Mouse (Mus musculus): ENCODE results near the gene Get4.

DNA sequence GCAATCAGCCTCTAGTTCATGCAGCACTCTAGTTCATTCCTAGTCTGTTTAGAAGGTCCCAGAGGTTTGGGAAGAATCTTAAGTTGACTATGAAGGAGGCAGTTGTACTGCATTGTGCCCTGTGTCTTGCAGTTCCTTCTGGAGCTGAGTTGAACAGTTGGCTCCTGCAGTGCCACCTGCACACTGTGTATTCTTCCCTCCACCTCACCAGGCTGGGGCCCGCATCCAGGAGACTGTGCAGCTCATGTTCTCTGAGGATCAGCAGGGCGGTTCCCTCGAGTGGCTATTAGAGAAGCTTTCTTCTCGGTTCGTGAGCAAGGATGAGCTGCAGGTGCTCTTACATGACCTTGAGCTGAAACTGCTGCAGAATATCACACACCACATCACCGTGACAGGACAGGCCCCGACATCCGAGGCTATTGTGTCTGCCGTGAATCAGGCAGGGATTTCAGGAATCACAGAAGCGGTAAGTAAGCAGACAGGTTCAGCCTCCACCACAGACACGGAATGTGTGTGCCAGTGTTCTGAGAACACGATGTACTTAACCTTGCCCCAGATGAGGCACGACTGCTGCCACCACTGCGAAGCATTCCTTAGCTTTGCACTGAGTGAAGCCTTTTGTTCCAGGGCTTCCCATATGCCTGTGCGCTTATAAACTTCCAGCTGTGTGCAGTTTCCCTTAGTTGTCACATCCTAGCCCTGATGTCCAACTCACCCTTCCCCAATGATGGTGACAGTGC, 10.9 kb upstream of the Get4 start:
- no peak for TF ChIP-seq CTCF (IDR thresholded peaks at IDR 0.05; ENCODE audit: borderline replicate concordance, insufficient read depth, low read length)
- no peak for TF ChIP-seq POLR2A (IDR thresholded peaks at IDR 0.05; ENCODE audit: low read depth, low read length)

All from embryonic fibroblast, embryonic 13.5 days (primary cell).